Mouse (Mus musculus): ENCODE measurements at regions not wholly inside any gene's neighbourhood (a gene's known extent, or its start where the extent isn't known, plus 50 kb on each side); places are given as distances from the start of the nearest gene placed in this dataset.
"Not testable (repeated sequence)": the region's sequence is repeated elsewhere in the genome, so short reads cannot be mapped to it uniquely, and the experiment has no call there.

DNA sequence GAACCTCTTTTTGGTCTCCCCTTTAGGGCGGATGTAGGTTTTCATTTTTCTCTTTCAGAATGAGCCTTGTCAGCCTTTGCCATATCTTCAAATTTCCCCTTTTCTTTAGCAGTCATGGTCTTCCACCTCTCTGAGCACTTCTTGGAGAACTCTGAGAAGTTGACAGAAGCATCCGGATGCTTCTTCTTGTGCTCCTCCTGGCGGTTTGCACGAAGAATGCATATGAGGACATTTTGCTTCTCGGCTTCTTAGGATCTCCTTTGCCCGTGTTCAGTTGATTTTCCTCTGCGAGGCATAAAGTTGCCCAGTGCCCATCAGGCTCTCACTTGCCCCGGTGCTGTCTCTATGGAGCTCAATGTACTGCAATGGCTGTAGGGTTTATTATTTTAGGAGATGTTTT, 78.5 kb upstream of the Galnt18 start:
- WGBS, result 81% methylated on average over 8 of the region's 8 CpGs
- ATAC-seq (ENCODE audit: low read depth); H3K9ac ChIP-seq (ENCODE audit: low read length); H3K36me3 ChIP-seq (ENCODE audit: control insufficient read depth, insufficient read depth, low read length); H3K4me2 ChIP-seq (ENCODE audit: low read depth, low read length); H3K4me3 ChIP-seq (ENCODE audit: low read length); H3K27me3 ChIP-seq (ENCODE audit: control insufficient read depth, insufficient read depth, low read depth, low read length); H3K27ac ChIP-seq (ENCODE audit: low read length); H3K4me1 ChIP-seq (replicated peaks; ENCODE audit: control insufficient read depth, insufficient read depth, low read length); H3K9me3 ChIP-seq (ENCODE audit: control insufficient read depth, low read length): not testable (repeated sequence)

DNA sequence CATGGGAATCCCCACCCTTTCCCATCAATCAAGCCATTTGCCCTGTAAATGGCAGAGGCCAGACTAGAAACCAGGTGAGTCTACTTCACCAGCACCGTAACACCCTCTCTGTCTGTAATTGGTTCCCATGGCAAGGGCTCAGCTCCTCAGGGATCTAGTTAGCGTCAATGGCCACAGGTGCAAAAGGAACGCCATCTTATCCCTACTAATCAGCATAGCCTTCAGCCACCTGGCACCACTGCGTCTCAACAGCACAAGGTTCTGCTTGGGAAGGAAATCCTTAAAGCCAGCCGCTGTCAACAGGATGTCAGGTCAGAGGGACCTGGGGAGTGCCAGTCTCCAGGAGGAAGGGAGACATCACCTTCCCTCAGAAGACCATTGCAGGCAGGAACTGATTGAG, 77.2 kb upstream of the Galnt18 start:
- no peaks in the 10 kb centered on the region for H3K36me3 ChIP-seq (ENCODE audit: control insufficient read depth, insufficient read depth, low read length)
- H3K9me3 ChIP-seq (ENCODE audit: control insufficient read depth, low read length), result no peaks in the 10 kb centered on the region
- ATAC-seq (ENCODE audit: low read depth), result no peak
- 58% methylated on average over 5 of the region's 5 CpGs for WGBS
- no peak overlapping the region for H3K4me3 ChIP-seq (ENCODE audit: low read length)
- H3K9ac ChIP-seq (ENCODE audit: low read length), result no peak overlapping the region
- H3K27ac ChIP-seq (ENCODE audit: low read length), result no peak overlapping the region
- no peak overlapping the region for H3K4me2 ChIP-seq (ENCODE audit: low read depth, low read length)
- H3K27me3 ChIP-seq (ENCODE audit: control insufficient read depth, insufficient read depth, low read depth, low read length), result no peaks in the 10 kb centered on the region
- no peaks in the 10 kb centered on the region for H3K4me1 ChIP-seq (replicated peaks; ENCODE audit: control insufficient read depth, insufficient read depth, low read length)

DNA sequence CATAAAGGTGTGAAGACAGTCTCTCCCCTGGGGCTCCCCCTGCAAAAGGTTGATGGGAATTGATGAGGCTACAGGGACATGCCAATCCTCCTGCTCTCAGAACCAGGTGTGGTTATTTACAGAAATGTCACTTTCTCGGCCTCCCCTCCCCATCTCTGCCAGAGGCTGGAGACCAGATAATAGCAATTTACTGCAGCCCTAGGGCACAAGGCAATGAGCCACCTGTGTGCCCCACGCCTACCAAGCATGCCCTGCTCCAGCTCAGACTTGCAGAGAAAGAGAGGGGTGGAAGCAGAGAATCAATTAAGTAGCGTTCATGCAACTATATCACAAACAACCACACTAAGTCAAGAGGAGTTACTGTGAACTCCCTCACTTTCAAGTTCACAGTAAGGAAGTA, 75.5 kb upstream of the Galnt18 start:
- H3K36me3 ChIP-seq (ENCODE audit: control insufficient read depth, insufficient read depth, low read length), result no peaks in the 10 kb centered on the region
- no peaks in the 10 kb centered on the region for H3K9me3 ChIP-seq (ENCODE audit: control insufficient read depth, low read length)
- H3K4me2 ChIP-seq (ENCODE audit: low read depth, low read length), result no peak overlapping the region
- no peak overlapping the region for H3K4me3 ChIP-seq (ENCODE audit: low read length)
- H3K9ac ChIP-seq (ENCODE audit: low read length), result no peak overlapping the region
- WGBS, result 78% methylated on average over 3 of the region's 3 CpGs
- no peak overlapping the region for H3K27ac ChIP-seq (ENCODE audit: low read length)
- H3K4me1 ChIP-seq (replicated peaks; ENCODE audit: control insufficient read depth, insufficient read depth, low read length), result no peaks in the 10 kb centered on the region
- no peak for ATAC-seq (ENCODE audit: low read depth)
- H3K27me3 ChIP-seq (ENCODE audit: control insufficient read depth, insufficient read depth, low read depth, low read length), result no peaks in the 10 kb centered on the region

DNA sequence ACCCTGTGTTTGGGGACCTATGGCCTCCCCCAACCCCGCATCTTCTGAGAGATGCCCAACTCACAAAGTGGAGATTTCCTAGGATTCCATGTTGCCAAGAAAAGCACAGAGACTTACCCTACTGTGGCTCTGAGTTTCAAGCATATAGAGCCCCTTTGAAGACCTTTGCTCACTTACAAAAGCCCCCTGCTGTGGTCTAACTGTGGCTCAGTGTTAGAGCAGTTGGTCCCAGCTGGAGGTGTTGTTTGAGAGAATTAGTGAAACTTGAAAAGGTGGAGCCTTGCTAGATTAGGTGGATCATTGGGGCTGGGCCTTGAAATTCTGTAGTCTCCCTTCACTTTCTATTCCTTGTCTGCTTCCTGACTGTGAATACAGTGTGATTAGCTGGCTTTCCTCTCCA, 66.6 kb upstream of the Galnt18 start:
- Histone ChIP-seq H3K36me3 (ENCODE audit: control insufficient read depth, insufficient read depth, low read length) (no peaks in the 10 kb centered on the region), H3K27me3 (ENCODE audit: control insufficient read depth, insufficient read depth, low read depth, low read length) (no peaks in the 10 kb centered on the region), H3K9ac (ENCODE audit: low read length) (no peak overlapping the region), H3K4me3 (ENCODE audit: low read length) (no peak overlapping the region), H3K4me2 (ENCODE audit: low read depth, low read length) (no peak overlapping the region), H3K27ac (ENCODE audit: low read length) (no peak overlapping the region), H3K4me1 (replicated peaks; ENCODE audit: control insufficient read depth, insufficient read depth, low read length) (no peaks in the 10 kb centered on the region), H3K9me3 (ENCODE audit: control insufficient read depth, low read length) (no peaks in the 10 kb centered on the region; the same call in 1 of the 2 replicates)
- 50% methylated on average over 1 of the region's 1 CpGs for WGBS
- no peak for ATAC-seq (ENCODE audit: low read depth)

DNA sequence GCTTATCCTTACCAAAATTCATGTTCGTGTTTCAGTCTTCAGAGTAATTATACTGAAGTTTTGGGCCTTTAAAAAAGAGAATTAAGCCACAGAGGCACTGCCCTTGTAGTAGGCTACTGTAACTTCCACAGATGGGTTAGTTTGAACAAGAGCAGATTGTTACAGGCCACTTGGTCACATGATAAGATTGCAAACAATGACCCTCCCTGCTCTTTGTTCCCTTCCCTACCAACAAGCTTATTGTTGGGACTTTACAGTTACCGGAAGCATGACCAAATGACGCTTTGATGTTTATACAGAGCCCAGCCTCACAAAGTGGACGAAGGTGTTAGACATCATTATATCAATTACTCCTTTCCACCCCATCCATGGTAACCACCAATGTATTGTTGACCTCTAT, 63.9 kb upstream of the Galnt18 start:
- WGBS, result 85% methylated on average over 4 of the region's 4 CpGs
- no peak for ATAC-seq (ENCODE audit: low read depth)
- Histone ChIP-seq H3K9ac (ENCODE audit: low read length) (no peak overlapping the region), H3K4me1 (replicated peaks; ENCODE audit: control insufficient read depth, insufficient read depth, low read length) (no peaks in the 10 kb centered on the region), H3K36me3 (ENCODE audit: control insufficient read depth, insufficient read depth, low read length) (no peaks in the 10 kb centered on the region), H3K27me3 (ENCODE audit: control insufficient read depth, insufficient read depth, low read depth, low read length) (no peaks in the 10 kb centered on the region), H3K27ac (ENCODE audit: low read length) (no peak overlapping the region), H3K9me3 (ENCODE audit: control insufficient read depth, low read length) (no peaks in the 10 kb centered on the region; the same call in 1 of the 2 replicates), H3K4me2 (ENCODE audit: low read depth, low read length) (no peak overlapping the region), H3K4me3 (ENCODE audit: low read length) (no peak overlapping the region)

DNA sequence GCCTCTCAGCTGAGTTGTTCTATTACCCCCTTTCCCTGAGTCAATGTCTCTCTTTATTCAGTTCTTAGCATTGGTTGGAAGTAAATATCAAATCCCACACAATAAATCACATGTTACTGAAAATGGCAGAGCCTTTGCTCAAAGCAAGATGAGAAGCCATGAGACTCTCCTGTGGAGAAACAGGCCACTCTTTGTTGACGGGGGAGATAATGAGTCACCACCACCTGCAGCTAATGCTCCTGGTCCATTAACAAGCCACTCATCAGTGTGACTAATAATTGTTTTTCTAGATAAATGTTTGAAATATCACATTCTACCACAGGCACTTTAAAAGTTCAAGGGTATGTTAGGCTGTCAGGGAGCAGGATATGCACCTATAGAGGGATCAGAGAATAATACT, 61.0 kb upstream of the Galnt18 start:
- Histone ChIP-seq H3K9ac (ENCODE audit: low read length) (no peak overlapping the region), H3K9me3 (ENCODE audit: control insufficient read depth, low read length) (no peaks in the 10 kb centered on the region), H3K4me1 (replicated peaks; ENCODE audit: control insufficient read depth, insufficient read depth, low read length) (no peaks in the 10 kb centered on the region), H3K4me2 (ENCODE audit: low read depth, low read length) (no peak overlapping the region), H3K36me3 (ENCODE audit: control insufficient read depth, insufficient read depth, low read length) (no peaks in the 10 kb centered on the region), H3K4me3 (ENCODE audit: low read length) (no peak overlapping the region), H3K27me3 (ENCODE audit: control insufficient read depth, insufficient read depth, low read depth, low read length) (no peaks in the 10 kb centered on the region), H3K27ac (ENCODE audit: low read length) (no peak overlapping the region)
- WGBS, result 71% methylated on average over 1 of the region's 1 CpGs
- no peak for ATAC-seq (ENCODE audit: low read depth)

DNA sequence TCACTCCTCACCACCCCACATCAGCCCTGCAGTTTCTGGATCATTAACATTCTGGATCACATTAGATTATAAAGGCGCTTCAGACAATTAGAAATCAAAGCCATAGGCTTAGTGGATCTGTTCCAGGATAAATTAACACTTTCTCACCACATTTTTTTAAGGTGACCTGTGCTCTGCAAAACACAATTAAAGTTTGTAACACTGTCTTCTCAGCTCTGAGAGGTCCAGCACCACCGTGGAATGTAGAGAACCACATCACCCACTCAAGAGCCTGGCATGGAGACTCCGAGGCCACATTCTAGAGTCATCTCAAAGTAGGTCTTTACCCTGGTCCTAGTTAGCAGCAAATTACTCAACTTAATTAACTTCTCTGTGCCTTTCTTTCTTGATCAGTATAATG, 58.4 kb upstream of the Galnt18 start:
- ATAC-seq (ENCODE audit: low read depth), result no peak
- no peak overlapping the region for H3K4me3 ChIP-seq (ENCODE audit: low read length)
- H3K27ac ChIP-seq (ENCODE audit: low read length), result no peak overlapping the region
- H3K4me1 ChIP-seq (replicated peaks; ENCODE audit: control insufficient read depth, insufficient read depth, low read length), result no peaks in the 10 kb centered on the region
- no peak overlapping the region for H3K9ac ChIP-seq (ENCODE audit: low read length)
- WGBS, result 72% methylated on average over 3 of the region's 3 CpGs
- H3K27me3 ChIP-seq (ENCODE audit: control insufficient read depth, insufficient read depth, low read depth, low read length), result no peaks in the 10 kb centered on the region
- H3K36me3 ChIP-seq (ENCODE audit: control insufficient read depth, insufficient read depth, low read length), result no peaks in the 10 kb centered on the region
- no peak overlapping the region for H3K4me2 ChIP-seq (ENCODE audit: low read depth, low read length)
- H3K9me3 ChIP-seq (ENCODE audit: control insufficient read depth, low read length), result no peaks in the 10 kb centered on the region

DNA sequence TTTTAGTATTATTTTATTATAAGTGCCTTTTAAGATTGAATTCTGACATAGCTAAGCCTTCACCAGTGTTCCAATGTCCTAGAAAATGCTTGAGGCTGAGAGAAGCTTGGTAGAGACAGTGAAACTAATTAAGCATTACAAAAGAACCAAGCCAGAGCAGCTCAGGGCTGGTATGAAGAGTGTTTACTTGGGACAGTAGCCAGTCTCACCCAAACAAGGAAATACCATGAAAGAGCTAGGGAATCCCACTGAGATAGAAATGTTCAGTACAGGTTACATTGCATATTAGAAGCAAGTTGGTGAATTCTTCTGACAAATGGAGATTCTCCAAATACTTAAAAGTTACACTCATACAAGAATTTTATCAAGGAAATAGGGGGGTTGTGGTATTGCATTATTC, 54.6 kb upstream of the Galnt18 start:
- not testable (repeated sequence) for H3K4me1 ChIP-seq (replicated peaks; ENCODE audit: control insufficient read depth, insufficient read depth, low read length); ATAC-seq (ENCODE audit: low read depth); H3K4me2 ChIP-seq (ENCODE audit: low read depth, low read length); H3K27me3 ChIP-seq (ENCODE audit: control insufficient read depth, insufficient read depth, low read depth, low read length); H3K36me3 ChIP-seq (ENCODE audit: control insufficient read depth, insufficient read depth, low read length); H3K9me3 ChIP-seq (ENCODE audit: control insufficient read depth, low read length); H3K9ac ChIP-seq (ENCODE audit: low read length); H3K27ac ChIP-seq (ENCODE audit: low read length); H3K4me3 ChIP-seq (ENCODE audit: low read length)

DNA sequence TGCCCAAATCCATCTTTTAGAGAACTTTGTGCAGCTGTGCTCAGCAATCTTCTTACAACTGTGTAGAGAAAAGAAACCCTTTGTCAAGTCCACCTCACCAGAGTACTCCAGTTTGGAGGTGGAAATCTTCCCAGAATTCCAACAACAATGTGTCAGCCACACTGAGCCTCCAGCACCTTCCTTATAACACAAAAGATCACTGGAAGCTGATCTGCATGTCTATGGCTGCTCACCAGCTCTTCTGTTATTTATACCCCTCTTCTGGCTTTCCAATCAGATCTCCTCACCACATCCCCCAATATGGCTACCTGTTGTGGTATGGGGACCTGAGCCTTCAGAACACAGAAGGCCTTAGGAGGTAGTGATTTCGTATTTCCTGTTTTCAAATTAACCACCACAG, 50.2 kb upstream of the Galnt18 start:
- ATAC-seq (ENCODE audit: low read depth), result no peak
- H3K27ac ChIP-seq (ENCODE audit: low read length), result no peak overlapping the region
- H3K9me3 ChIP-seq (ENCODE audit: control insufficient read depth, low read length), result no peaks in the 10 kb centered on the region
- no peaks in the 10 kb centered on the region for H3K27me3 ChIP-seq (ENCODE audit: control insufficient read depth, insufficient read depth, low read depth, low read length)
- H3K9ac ChIP-seq (ENCODE audit: low read length), result no peak overlapping the region
- H3K4me3 ChIP-seq (ENCODE audit: low read length), result no peak overlapping the region
- no peaks in the 10 kb centered on the region for H3K4me1 ChIP-seq (replicated peaks; ENCODE audit: control insufficient read depth, insufficient read depth, low read length)
- H3K4me2 ChIP-seq (ENCODE audit: low read depth, low read length), result no peak overlapping the region
- WGBS, result 86% methylated on average over 1 of the region's 1 CpGs
- no peaks in the 10 kb centered on the region for H3K36me3 ChIP-seq (ENCODE audit: control insufficient read depth, insufficient read depth, low read length)

Data from lung, embryonic 16.5 days (tissue).